Mouse (Mus musculus) erythroblast, adult 5-6 weeks (primary cell): Measurements from ENCODE around the gene Cldnd2. TPM values are rescaled to one million over a fixed set of nuclear protein-coding genes. Genes with fewer than 3 reads are reported as not detected.
"Not testable (repeated sequence)": the region's sequence is repeated elsewhere in the genome, so short reads cannot be mapped to it uniquely, and the experiment has no call there.

Source experiments
- ATAC-seq: replicated peaks from 2 replicates; pipeline ENCODE4 v1.8.0; 2016; ENCODE audit warnings: moderate number of reproducible peaks, mild to moderate bottlenecking, moderate TSS enrichment, inconsistent platforms; ENCODE audit not compliant: poor library complexity, low FRiP score, severe bottlenecking
- total RNA-seq, 2 experiments: library from RNA; stranded (forward) in 1 of 2; stranded (reverse) in 1 of 2; fragments of 150-400 nt in 1 of 2; fragments of 200-764, 138-1000 nt in 1 of 2; gene quantifications; 2 replicates each; pipeline versions ENCODE4 v1.2.3 to v1.2.4; 2015 to 2017; ENCODE audit warnings: low replicate concordance in 2 of 2

Gene Cldnd2
- not detected in 2 replicates for total RNA-seq (2015; ENCODE audit: low replicate concordance)
- total RNA-seq (2017; ENCODE audit: low replicate concordance): not detected in 2 replicates

DNA sequence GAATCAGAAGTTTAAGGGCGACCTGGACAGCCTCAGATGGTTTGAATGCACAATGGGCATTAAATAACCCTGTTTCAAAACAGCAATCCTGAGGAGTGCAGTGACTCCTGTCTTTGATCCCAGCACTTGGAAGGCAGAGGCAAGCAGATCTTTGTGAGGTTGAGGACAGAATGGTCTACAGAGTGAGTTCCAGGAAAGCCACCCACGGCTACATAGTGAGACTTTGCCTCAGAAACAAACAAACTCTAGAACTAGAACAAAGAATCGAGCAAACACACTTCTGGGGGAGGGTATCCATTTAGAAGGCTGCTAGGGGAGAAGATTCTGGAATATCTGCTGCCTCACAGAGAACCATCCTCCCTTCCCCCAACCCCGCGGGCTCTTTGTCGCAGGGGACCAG is at the start of gene Cldnd2:
Gene Cldnd2 (plus strand): TSS at position 301 of the 400 bp plus-strand sequence.
- ATAC-seq: no peak

DNA sequence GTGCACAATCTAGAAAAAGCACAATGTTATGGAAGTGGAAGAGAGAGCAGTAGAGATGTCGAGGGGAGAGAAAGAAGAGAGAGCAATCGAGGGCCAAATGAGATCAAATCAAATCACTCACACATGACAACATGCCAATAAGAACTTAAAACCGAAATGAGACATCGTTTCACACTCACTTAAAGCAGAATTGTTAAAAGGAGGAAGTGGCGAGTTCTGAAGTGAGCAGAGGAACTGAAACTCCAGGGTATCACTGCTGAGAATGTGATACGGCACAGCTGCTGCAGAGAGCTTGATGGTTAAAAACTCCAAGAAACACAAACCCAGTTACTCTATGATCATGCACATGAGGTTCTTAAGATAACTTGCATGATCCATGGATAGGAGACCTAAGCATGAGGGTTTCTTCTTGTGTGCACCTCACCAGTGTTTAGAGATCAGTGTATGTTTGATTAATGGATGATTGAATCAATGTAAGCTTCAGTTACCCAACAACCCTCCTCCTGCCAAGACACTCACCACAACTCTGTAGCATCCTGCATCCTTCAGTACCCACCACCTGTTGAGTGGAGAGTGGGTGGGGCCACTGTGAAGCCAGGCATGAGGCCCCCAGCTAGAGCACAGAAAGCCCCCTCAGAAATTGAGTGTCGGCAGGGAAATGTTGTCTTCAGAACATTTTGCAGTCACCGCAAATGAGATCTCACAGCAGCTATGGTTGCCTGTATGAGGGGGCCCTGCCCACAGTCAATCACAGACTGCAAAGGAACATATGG is 48.0 kb upstream of the Cldnd2 start:
- ATAC-seq: no peak

GRCm38 (mm10) chr7:43399501-43399900 is 41.1 kb upstream of the Cldnd2 start:
- no peak for ATAC-seq

DNA sequence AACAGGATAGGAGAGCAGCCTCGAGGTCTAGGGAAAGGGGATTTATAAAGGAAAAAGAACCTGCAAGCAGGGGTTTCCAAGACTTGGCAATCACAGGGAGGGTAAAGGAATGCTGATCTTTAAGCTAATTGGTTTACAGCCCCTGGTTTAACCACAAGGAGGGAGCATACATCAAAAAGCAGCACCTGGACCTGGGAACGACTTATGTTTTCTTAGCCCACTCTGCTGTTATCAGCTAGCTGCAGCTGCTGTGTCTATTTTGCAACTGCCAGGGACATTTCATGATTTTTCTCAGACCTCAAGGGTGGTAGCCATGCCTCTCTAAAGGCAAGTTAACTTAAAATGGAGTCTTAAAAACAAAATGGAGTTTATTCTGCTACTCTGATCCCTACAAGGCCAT is 37.9 kb upstream of the Cldnd2 start:
- no peak for ATAC-seq

DNA sequence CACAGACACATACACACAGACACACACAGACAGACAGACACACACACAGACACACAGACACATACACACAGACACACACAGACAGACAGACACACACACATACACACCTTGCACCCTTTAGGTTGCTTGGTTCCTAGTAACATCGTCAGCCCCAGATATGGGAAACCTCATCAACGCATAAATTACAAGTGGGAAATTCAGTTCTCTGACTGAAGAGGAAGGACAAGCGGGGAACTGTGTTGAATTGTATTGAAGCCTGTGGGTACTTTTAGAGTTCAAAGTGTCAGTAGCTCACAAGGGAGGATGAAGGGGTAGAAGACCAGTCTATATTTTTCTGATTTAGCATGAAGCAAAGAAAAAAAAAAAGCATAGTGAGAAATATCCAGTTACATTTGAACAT is 33.0 kb upstream of the Cldnd2 start:
- ATAC-seq: no peak

DNA sequence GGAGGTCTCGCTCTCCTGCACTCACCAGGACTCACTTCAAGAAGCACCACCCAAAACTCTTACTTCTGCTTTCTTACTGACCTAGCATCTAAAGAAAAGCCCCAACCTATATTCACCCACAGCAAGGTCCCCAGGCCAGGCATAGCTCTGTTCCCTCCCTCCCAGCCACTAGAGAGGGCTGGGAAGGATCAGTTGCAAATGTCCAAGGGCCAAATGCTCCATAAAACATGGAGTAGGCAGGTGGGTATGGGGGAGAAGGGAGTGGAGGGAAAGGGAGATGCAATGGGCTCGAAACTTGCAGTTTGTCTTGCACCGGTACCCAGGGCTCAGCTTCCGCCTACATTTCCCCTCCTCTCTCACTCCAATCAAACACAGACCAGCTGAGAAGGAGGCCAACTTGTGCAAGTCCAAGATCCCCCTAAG is 32.4 kb upstream of the Cldnd2 start, which contains the start of gene Siglecg:
Gene Siglecg (plus strand): TSS at position 74 of the 423 bp plus-strand sequence.
- ATAC-seq: no peak

DNA sequence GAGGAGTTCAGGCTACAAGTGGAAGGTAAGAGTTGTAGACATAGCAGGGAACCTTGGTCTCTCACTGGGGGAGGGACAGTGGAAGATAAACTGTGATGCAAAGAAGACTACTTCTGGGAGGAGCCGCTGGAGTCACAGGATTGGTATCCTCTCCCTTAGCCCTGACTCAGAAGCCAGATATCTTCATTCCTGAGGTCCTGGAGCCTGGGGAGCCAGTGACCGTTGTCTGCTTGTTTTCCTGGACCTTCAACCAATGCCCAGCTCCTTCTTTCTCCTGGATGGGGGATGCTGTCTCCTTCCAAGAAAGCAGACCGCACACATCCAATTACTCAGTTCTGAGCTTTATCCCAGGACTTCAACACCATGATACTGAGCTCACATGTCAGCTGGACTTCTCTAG is 31.5 kb upstream of the Cldnd2 start:
- no peak for ATAC-seq

DNA sequence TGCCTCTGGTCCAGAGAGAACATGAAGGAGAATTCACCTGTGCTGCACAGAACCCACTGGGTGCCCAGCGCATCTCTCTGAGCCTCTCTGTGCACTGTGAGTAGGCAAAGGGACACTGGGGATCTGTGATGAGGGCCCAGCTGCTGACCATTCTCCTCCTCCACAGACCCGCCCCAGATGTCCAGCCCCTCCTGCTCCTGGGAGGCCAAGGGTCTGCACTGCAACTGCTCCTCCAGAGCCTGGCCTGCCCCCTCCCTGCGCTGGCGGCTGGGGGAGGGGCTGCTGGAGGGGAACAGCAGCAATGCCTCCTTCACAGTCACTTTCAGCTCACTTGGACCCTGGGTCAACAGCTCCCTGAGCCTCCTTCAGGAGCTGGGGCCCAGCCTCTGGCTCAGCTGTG is 28.9 kb upstream of the Cldnd2 start:
- not testable (repeated sequence) for ATAC-seq

DNA sequence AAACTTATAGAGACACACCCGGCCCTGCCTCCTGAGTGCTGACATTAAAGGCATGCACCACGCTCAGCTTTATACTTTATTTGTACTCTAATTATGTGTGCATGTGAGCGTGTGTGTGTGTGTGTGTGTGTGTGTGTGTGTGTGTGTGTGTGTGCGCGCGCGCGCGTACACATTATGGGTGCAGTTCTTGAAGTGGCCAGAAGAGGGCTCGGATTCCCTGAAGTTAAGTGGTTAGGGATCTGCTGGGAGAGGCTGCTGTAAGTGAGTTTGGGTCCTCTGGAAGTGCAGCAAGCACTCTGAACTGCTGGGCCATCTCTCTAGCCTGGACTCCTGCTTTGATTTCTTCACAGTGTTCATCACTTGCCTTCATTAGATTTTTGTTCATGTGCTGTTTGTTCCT is 23.3 kb upstream of the Cldnd2 start:
- ATAC-seq: no peak

DNA sequence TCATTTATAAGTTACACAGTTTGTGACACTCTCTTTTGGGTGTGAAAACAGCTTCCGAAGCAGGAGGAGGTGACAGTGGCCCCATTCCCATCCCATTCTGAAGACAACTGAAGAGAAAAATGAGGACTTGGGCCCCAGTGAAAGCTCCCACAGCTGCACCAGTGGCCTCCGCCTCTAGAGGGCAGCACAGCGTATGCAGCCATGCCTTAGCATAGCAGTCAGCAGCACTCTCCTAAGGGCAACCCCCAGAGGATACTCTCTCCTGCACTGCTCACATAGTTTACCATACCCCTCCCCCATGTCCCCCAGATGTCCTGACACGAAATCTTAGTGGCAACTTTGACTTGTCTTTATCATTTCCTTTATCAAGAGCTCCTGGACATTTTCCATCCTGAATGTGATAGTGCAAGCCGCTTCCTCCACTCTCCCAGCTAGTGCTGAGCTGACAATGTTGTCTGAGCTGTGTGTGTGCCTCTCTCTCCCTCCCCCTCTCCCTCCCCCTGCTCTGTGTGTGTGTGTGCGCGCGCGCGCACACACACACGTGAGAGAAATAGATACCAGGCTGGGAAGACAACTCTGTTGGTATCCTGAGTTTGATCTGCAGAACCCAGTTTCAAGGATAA is 17.5 kb upstream of the Cldnd2 start:
- ATAC-seq: peak; percentile 69; the same call in 1 of the 2 replicates

DNA sequence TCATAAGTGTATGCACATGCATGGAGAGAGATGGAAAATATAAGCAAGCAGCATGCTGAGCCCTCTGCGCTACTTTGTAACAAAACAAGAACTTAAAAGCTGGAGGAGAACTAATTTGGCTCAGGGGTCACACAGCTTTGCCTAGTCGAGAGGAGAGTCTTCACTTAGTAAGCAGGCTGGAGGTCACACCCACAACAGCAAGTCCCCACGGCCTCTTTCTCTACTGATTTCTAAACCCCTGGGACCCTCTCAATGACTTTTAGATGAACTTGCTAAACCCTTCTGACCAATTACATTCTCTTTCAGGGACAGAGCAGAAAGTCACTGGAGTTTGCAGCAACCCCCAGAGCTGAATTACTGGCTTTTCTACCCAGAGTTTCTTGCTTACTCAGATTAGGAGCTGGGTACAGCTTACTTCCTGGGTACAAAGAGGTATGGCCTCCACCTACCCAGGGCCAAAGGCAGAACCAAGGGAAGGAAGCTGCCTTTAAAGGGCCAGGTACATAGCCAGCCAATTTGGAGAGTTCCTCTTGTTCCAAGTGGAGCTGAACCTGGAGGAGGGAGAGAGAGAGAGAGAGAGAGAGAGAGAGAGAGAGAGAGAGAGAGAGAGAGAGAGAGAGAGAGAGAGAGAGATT is 16.5 kb upstream of the Cldnd2 start:
- ATAC-seq: no peak

DNA sequence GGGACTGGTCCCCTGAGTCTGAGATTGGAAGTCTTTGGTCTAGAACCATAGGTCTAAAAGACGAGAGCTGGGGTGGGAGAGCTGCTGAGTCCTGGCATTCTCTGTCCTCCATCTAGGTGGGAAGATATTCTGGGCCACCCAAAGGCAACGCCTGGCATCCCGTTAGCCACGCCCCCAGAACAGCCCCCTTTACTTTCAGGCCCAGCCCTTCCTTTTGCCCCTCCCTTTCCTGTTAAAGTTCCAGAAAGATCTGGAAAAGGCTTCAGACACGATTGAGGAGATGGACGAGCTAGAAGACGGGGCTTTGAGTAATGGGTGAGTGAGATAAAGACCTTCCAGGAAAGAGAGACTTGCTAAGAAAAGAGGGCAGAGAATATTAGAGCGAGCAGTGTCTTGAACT is 13.2 kb upstream of the Cldnd2 start, which contains the start of gene Lim2:
Gene Lim2 (plus strand): TSS at position 265 of the 400 bp plus-strand sequence.
- ATAC-seq: no peak

DNA sequence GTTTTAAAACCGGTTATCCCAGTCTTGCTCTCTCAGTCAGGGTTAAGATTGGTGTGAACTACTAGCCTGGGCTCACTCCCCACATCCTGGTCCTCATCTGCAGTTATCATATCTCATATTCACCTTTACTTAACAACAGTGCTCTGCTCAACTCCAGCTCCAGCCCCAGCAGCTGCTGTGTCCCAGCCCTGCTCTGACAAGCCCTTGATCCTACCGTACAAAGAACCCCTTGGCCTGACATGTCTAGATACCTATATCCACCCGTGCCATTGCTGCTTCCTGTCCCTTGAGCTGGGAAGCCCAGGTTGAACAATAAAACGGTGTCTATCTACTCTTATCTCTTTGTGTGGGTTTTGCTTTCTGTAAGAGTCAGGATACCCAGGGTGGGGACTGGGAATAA is 11.1 kb upstream of the Cldnd2 start:
- no peak for ATAC-seq

- no peak for ATAC-seq
Observed at GRCm38 (mm10) chr7:43432891-43433290, 7.7 kb upstream of the Cldnd2 start.

GRCm38 (mm10) chr7:43434676-43435075 is 5.9 kb upstream of the Cldnd2 start:
- no peak for ATAC-seq

GRCm38 (mm10) chr7:43436341-43437255 is 4.0 kb upstream of the Cldnd2 start, which contains the start of gene Nkg7:
TSS of gene Nkg7 (plus strand) at chr7:43437073.
- ATAC-seq: no peak

DNA sequence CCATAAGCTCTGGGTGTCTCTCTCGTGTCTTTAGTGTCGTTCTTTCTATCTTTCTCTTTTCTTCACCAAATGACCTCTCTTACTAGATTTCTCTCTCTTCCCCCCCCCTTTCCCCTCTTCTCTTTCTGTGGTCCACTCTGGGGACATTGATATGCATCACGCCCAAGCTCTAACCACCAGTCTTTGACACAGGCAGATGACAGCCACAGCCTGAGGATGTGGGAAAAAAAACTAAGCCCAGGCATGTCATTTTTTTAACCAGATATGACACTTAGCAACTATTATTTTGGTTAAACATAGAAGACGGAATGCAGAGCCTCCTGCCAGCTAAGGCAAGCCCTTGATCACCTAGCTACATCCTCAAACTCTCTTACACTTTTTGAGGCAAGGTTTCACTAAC is 2.0 kb upstream of the Cldnd2 start:
- ATAC-seq: no peak

DNA sequence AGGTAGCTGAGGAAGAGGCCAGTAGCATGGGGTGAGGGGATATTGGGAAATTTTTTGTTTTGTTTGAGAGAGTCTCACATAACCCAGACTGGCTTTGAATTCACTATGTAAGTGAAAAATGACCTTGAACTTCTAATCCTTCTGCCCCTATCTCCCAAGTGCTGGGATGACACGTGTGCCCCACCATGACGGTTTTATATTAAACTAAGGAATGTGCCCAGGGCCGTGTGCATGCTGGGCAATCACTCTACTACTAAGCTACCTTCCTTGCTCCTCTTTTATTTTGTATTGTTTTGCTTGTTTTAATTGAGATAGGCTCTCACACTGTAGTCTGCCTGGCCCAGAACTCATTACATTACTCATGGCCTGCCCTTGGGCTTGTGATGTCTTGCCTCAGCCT is 489 bp downstream of the Cldnd2 start:
- no peak for ATAC-seq

DNA sequence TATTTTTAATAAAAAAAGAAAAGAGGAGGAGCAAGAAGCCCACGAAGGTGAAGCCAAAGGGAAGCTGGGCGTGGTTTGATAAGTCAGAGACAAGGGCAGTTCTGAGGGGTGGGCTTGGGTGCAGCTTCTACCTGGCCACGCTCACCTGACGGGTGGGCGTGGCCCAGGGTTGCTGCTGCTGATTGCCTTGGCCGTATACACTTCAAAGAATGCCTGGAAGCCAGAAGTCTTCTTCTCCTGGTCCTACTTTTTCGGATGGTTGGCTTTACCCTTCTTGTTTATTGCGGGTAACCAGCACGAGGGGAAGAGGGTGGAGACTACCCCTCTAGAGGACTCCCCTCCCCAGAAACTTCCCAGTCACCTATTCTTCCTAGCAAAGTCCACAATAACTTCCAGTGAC is 2.1 kb downstream of the Cldnd2 start:
- ATAC-seq: no peak
